Mouse (Mus musculus): ENCODE data around the gene Rab22a. TPM values are rescaled to one million over a fixed set of nuclear protein-coding genes. Genes with fewer than 3 reads are reported as not detected.
A peak's percentile ranks its signal among the peaks of the same experiment; 100 is the strongest.
"Not testable (repeated sequence)": the region's sequence is repeated elsewhere in the genome, so short reads cannot be mapped to it uniquely, and the experiment has no call there.

Gene Rab22a
- polyA plus RNA-seq, 1 experiment from 2014 or later: 36.9 TPM

DNA sequence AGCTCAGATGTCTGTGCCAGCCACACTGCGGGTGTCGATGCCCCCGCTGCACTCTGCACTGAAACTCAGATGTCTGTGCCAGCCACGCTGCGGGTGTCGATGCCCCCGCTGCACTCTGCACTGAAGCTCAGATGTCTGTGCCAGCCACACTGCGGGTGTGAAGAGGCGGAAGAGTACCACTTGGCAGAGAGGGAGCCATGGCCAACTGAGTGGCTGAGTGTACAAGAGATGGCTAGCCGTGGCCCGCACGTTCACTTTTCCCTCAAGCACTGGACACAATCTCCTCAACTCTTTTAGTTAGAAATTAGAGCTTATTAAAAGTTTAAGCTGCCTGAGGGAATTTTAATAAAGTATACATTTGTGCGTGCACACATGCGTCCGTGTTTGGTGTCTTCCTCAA, 25.5 kb upstream of the Rab22a start:
- ATAC-seq (ENCODE audit: low FRiP score, low TSS enrichment); H3K36me3 ChIP-seq (ENCODE audit: control insufficient read depth, insufficient read depth, low read length); H3K4me1 ChIP-seq (ENCODE audit: control insufficient read depth, insufficient read depth, low read length); H3K27ac ChIP-seq (replicated peaks; ENCODE audit: low read depth, low read length); H3K9me3 ChIP-seq (ENCODE audit: control insufficient read depth, low read length); H3K4me3 ChIP-seq (replicated peaks; ENCODE audit: low read depth, low read length); H3K27me3 ChIP-seq (ENCODE audit: control insufficient read depth, insufficient read depth, low read length); H3K9ac ChIP-seq (replicated peaks; ENCODE audit: low read length); DNase-seq; H3K4me2 ChIP-seq (ENCODE audit: low read length): not testable (repeated sequence)
- WGBS: 92% methylated on average over 15 of the region's 15 CpGs

DNA sequence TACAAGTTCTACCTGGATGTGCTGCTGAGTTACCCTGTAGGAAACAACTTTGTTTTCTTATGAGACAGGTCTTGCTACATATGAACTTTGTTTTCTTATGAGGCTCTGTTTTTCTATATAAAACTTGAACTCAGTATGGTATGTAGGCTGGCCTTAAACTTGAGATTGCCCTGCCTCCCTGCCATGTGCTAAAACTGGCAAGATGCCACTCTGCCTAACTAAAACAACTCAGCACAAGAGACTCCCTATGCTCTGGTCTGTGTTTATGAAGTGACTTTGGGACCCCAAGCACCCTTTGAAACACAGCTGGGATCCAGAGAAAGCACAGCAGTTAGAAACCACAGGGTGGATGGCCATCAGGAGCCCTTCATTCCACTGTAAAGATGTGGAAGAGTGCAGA, 18.2 kb upstream of the Rab22a start:
- Histone ChIP-seq H3K27ac (replicated peaks; ENCODE audit: low read depth, low read length) (no peak overlapping the region), H3K4me1 (ENCODE audit: control insufficient read depth, insufficient read depth, low read length) (no peaks in the 10 kb centered on the region), H3K36me3 (ENCODE audit: control insufficient read depth, insufficient read depth, low read length) (no peaks in the 10 kb centered on the region), H3K27me3 (ENCODE audit: control insufficient read depth, insufficient read depth, low read length) (no peaks in the 10 kb centered on the region), H3K9ac (replicated peaks; ENCODE audit: low read length) (no peak overlapping the region), H3K4me3 (replicated peaks; ENCODE audit: low read depth, low read length) (no peak overlapping the region), H3K9me3 (ENCODE audit: control insufficient read depth, low read length) (no peaks in the 10 kb centered on the region; the same call in 1 of the 2 replicates), H3K4me2 (ENCODE audit: low read length) (no peak overlapping the region)
- DNase-seq (no peak), ATAC-seq (ENCODE audit: low FRiP score, low TSS enrichment) (no peak)

DNA sequence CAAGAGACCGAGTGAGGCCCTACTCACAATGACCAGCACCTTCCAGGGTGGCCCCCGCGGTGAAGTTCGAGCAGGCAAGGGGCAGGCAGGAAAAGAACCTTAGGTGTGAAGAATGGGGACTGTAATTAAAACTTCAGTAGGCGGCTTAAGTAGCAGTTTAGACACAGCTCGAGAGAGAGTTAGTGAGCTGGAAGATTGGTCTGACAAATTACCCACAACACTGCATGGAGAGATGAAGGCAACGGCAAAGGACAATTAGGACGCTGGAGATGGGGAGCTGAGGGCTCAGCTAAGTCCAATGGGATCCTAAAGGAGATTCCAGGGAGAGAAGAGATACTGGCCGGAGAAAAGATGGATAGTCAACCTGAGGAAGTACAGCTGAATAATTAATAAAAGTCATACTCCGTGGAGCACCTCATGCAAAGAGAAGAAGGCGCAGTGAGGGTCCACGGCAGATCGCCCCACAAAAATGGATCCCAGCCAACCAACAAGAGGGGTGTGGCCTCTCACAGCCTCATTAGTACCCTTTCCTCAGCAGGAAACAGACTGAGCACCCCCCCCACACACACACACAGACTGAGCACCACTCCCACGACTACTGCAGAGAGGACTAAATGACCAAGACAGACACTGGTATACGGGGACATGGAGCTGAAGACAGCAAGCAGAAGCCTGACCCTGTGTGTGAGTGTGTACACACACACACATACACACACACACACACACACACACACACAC, 17.1 kb upstream of the Rab22a start:
- Histone ChIP-seq H3K4me2 (ENCODE audit: low read length) (no peak overlapping the region), H3K9ac (replicated peaks; ENCODE audit: low read length) (no peak overlapping the region), H3K27ac (replicated peaks; ENCODE audit: low read depth, low read length) (no peak overlapping the region), H3K9me3 (ENCODE audit: control insufficient read depth, low read length) (no peaks in the 10 kb centered on the region; the same call in 1 of the 2 replicates), H3K27me3 (ENCODE audit: control insufficient read depth, insufficient read depth, low read length) (no peaks in the 10 kb centered on the region), H3K4me3 (replicated peaks; ENCODE audit: low read depth, low read length) (no peak overlapping the region), H3K4me1 (ENCODE audit: control insufficient read depth, insufficient read depth, low read length) (no peaks in the 10 kb centered on the region), H3K36me3 (ENCODE audit: control insufficient read depth, insufficient read depth, low read length) (no peaks in the 10 kb centered on the region)
- 68% methylated on average over 15 of the region's 15 CpGs for WGBS
- ATAC-seq (ENCODE audit: low FRiP score, low TSS enrichment): no peak
- no peak for DNase-seq

DNA sequence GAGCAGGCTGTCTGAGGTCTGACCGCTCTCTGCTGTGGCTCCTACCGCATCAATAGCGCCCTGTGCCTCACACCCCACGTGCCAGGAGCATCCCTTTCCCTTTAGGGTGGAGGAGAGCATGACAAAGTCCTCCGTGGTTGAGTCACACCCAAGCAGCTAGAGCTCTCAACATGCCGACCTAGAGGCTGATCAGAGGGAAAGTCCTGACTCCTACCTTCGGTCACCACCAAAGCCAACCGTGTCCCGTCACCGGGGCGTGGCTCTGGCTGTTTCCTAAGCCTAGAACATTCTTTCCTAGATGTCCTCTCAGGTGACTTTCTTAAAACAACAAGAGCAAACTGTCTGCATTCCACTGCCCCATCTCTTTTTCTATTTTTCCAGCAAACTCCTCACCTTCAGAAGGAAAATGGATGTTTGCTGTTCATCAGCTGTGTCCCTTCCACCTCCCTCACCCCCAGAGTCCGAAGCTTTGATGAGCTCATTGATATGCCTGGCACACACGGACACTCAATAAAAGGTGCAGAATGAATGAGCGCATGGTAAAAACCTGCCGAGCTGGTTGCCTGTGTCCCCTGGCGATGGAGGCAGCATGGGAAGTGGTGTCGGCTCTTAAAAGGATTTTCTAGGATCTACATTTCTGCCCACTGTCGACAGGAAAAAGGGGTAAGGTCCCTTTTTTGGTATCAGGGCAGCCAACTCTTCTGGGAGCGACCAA, 12.2 kb upstream of the Rab22a start:
- Histone ChIP-seq H3K4me3 (replicated peaks; ENCODE audit: low read depth, low read length) (no peak overlapping the region), H3K27me3 (ENCODE audit: control insufficient read depth, insufficient read depth, low read length) (no peaks in the 10 kb centered on the region), H3K36me3 (ENCODE audit: control insufficient read depth, insufficient read depth, low read length) (0 out of 2 replicates have a peak, but pooled peaks cover 2% of the 10 kb centered on the region), H3K4me1 (ENCODE audit: control insufficient read depth, insufficient read depth, low read length) (no peaks in the 10 kb centered on the region), H3K9ac (replicated peaks; ENCODE audit: low read length) (no peak overlapping the region), H3K4me2 (ENCODE audit: low read length) (no peak overlapping the region), H3K27ac (replicated peaks; ENCODE audit: low read depth, low read length) (peak overlapping the region; percentile 5; the same call in 1 of the 2 replicates), H3K9me3 (ENCODE audit: control insufficient read depth, low read length) (peaks cover 4% of the 10 kb centered on the region; the same call in 1 of the 2 replicates)
- 71% methylated on average over 19 of the region's 19 CpGs for WGBS
- peak; percentile 41 for DNase-seq
- no peak for ATAC-seq (ENCODE audit: low FRiP score, low TSS enrichment)

DNA sequence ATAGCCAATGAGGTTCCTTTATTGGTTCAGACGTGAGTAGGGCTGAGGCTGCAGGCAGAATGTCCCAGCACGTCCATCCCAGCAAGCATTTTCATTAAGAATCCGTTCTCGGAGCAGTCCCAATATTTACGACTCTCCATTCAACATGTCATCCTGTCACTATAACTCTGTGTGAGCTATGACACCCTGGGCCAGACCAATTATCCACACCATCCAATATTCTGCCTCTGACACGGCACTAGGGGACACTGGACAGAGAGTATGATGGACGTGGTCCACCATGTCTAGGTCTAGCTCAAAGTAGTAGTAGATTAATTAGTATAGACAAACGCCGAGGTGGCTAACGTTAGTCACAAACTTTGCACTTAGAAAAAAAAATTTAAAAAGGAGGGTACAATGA, 9.8 kb upstream of the Rab22a start:
- DNase-seq: no peak
- Histone ChIP-seq H3K36me3 (ENCODE audit: control insufficient read depth, insufficient read depth, low read length) (0 out of 2 replicates have a peak, but pooled peaks cover 2% of the 10 kb centered on the region), H3K4me3 (replicated peaks; ENCODE audit: low read depth, low read length) (no peak overlapping the region), H3K9ac (replicated peaks; ENCODE audit: low read length) (no peak overlapping the region), H3K4me2 (ENCODE audit: low read length) (no peak overlapping the region), H3K4me1 (ENCODE audit: control insufficient read depth, insufficient read depth, low read length) (no peaks in the 10 kb centered on the region), H3K27me3 (ENCODE audit: control insufficient read depth, insufficient read depth, low read length) (no peaks in the 10 kb centered on the region), H3K9me3 (ENCODE audit: control insufficient read depth, low read length) (peaks cover 4% of the 10 kb centered on the region; the same call in 1 of the 2 replicates), H3K27ac (replicated peaks; ENCODE audit: low read depth, low read length) (no peak overlapping the region)
- WGBS: 89% methylated on average over 10 of the region's 10 CpGs
- no peak for ATAC-seq (ENCODE audit: low FRiP score, low TSS enrichment)

DNA sequence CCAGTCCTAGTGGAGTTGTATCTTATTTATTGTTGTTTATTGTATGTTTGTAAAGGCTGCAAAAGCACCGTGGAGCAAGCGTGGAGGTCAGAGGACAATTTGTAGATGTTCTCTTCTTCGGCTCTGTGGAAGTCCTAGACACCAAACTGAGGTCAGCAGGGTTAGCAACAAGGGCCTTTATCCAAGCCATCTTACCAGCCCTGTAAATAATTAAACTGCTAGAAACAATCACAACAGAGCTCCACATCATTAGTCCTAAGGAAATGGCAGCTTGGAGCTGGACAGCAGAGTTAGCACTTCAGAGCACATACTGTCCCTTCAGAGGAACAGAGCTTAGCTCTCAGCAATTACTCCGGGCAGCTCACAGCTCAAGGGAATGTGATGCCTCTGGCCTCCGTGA, 6.0 kb upstream of the Rab22a start:
- WGBS: 91% methylated on average over 5 of the region's 5 CpGs
- peaks cover 18% of the 10 kb centered on the region for H3K4me1 ChIP-seq (ENCODE audit: control insufficient read depth, insufficient read depth, low read length)
- ATAC-seq (ENCODE audit: low FRiP score, low TSS enrichment) (no peak), DNase-seq (no peak)
- H3K27ac ChIP-seq (replicated peaks; ENCODE audit: low read depth, low read length): no peak overlapping the region
- H3K9ac ChIP-seq (replicated peaks; ENCODE audit: low read length): no peak overlapping the region
- H3K9me3 ChIP-seq (ENCODE audit: control insufficient read depth, low read length): peaks cover 4% of the 10 kb centered on the region; the same call in 1 of the 2 replicates
- no peak overlapping the region for H3K4me3 ChIP-seq (replicated peaks; ENCODE audit: low read depth, low read length)
- no peak overlapping the region for H3K4me2 ChIP-seq (ENCODE audit: low read length)
- no peaks in the 10 kb centered on the region for H3K27me3 ChIP-seq (ENCODE audit: control insufficient read depth, insufficient read depth, low read length)
- H3K36me3 ChIP-seq (ENCODE audit: control insufficient read depth, insufficient read depth, low read length): no peaks in the 10 kb centered on the region

DNA sequence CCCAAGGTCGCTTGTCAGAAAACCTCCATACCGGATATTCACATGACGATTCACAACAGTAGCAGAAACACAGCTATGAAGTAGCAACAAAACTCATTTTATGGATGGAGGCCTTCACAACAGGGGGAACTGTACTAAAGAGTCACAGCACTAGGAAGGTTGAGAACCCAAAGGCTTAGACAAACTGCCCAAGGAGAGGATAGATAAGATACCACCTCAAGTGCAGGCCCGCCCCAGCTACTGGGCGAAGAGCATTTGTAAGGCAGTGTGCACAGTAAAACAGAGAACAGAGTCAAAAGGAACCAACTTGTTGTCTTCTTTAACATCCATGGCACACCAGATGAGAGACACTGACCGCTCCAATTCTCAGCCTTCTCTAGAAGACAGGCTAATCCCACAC, 1.8 kb upstream of the Rab22a start:
- Histone ChIP-seq H3K4me2 (ENCODE audit: low read length) (no peak overlapping the region), H3K36me3 (ENCODE audit: control insufficient read depth, insufficient read depth, low read length) (peaks cover 3% of the 10 kb centered on the region), H3K9me3 (ENCODE audit: control insufficient read depth, low read length) (no peaks in the 10 kb centered on the region), H3K9ac (replicated peaks; ENCODE audit: low read length) (no peak overlapping the region), H3K4me1 (ENCODE audit: control insufficient read depth, insufficient read depth, low read length) (peaks cover 34% of the 10 kb centered on the region), H3K4me3 (replicated peaks; ENCODE audit: low read depth, low read length) (no peak overlapping the region), H3K27me3 (ENCODE audit: control insufficient read depth, insufficient read depth, low read length) (no peaks in the 10 kb centered on the region), H3K27ac (replicated peaks; ENCODE audit: low read depth, low read length) (no peak overlapping the region)
- DNase-seq (no peak), ATAC-seq (ENCODE audit: low FRiP score, low TSS enrichment) (no peak)
- WGBS: 88% methylated on average over 6 of the region's 6 CpGs

DNA sequence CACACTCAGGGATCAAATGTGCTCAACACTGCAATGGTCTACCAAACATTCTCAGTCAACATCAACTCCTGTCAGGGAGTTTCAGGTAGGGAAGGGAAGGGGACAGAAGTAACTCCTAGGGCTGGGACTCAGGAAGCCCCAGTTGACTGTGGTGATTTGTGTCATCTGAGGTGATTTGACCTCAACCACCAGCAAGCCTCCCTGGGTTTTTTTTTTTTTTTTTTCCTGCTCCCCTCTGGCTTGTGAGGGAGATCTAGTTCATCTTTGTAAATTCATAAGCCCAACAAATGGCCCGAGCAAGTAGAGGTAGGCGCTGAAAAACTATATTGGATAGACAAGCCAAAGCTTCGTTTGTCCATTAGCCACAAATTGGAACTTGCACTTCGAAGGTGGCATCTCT, 1.0 kb upstream of the Rab22a start:
- Histone ChIP-seq H3K4me2 (ENCODE audit: low read length) (peak overlapping the region; percentile 68), H3K9ac (replicated peaks; ENCODE audit: low read length) (no peak overlapping the region), H3K4me3 (replicated peaks; ENCODE audit: low read depth, low read length) (peak overlapping the region; percentile 90; the same call in 1 of the 2 replicates)

More for the DNA sequence above, 1.0 kb upstream of the Rab22a start:
- 95% methylated on average over 4 of the region's 4 CpGs for WGBS
- Histone ChIP-seq H3K27me3 (ENCODE audit: control insufficient read depth, insufficient read depth, low read length) (no peaks in the 10 kb centered on the region), H3K4me1 (ENCODE audit: control insufficient read depth, insufficient read depth, low read length) (peaks cover 34% of the 10 kb centered on the region), H3K27ac (replicated peaks; ENCODE audit: low read depth, low read length) (no peak overlapping the region), H3K9me3 (ENCODE audit: control insufficient read depth, low read length) (no peaks in the 10 kb centered on the region), H3K36me3 (ENCODE audit: control insufficient read depth, insufficient read depth, low read length) (peaks cover 7% of the 10 kb centered on the region)
- ATAC-seq (ENCODE audit: low FRiP score, low TSS enrichment) (no peak), DNase-seq (no peak)

All from midbrain, embryonic 14.5 days (tissue).